Mouse (Mus musculus): ENCODE measurements around the gene Adar. TPM values are rescaled to one million over a fixed set of nuclear protein-coding genes. Genes with fewer than 3 reads are reported as not detected.

Gene Adar
- total RNA-seq (2021), result 10 to 100 TPM; 27.0 to 29.8 TPM
- polyA plus RNA-seq (2012; rRNA removed), result 21.2 and 22.3 TPM in 2 replicates
- long read RNA-seq, partial matches to known transcripts, result 4 of 9 reads
- long read RNA-seq, other reads (novel, unspliced or antisense), result 3 of 9 reads

DNA sequence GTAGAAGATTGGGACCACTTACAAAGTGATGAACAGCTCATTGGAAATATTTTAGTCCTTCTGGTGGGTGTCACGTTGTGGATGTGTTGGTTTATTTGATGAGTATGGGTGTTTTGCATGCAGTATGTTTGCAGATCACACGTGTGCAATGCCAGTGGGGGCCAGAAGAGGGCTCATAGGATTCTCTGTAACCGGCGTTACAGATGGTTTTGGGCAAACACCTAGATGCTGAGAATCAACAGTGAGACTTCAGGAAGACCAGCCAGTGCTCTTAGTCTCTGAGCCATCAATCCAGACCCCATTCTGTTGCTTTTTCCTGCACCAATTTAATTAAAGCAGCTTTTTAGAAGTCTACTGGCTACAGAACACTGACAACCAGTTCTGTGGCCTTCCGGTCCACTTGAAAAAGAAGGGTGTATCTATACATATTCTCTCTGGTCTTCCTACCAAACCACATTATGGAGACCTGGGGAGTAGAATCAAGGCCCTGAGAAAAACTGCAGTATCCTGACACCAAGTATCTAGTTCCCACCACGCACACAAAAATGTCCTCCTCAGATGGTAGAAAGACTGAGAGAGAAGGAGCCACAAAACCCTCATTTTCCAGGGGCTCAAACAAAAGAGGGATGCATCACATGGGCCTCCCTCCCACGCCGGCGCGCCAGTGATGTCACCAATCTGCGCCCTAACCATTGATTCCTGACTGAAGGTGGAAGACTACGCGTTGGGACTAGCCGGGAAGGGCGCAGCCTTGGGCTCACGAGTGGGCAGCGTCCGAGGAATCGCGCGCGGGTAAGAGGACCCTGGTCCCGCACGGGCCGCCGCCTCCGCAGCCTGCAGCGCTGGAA lies at the start of gene Adar:
Gene Adar, plus strand, starts transcription at position 664 of the 848 bp plus-strand sequence.
- peak; percentile 88 for DNase-seq

DNA sequence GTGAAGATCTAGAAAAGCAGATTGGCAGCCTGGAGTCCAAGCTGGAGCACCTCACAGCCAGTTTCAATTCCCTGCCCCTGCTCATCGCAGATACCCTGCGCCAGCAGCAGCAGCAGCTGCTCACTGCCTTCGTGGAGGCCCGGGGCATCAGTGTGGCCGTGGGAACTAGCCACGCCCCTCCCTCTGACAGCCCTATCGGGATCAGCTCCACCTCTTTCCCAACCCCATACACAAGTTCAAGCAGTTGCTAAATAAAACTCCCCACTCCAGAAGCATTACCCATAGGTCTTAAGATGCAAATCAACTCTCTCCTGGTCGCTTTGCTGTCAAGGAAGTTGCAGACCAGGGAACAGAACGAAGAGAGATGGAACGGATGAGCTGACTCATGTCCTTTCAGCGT lies 47.7 kb upstream of the Adar start:
- DNase-seq, result peak; percentile 8

DNA sequence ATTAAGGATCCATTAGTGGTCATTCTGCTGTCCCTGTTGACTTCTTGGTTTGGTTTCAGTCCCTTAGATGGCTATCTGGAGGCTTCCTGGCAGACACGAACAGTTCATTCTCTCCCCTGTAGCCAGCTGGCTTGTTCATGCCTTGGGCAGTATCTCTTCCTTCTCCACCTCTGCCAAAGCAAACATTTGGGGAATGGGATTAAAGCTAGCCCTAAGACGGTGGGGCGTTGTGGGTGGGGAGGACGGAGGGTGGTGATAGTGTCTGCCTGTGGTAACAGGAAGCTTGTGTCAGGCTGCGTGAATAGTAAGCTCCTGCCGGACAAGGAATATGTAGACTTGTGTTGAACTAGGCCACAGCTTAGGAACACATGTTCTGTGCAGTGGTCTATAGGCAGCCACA lies 43.5 kb upstream of the Adar start:
- DNase-seq, result no peak

DNA sequence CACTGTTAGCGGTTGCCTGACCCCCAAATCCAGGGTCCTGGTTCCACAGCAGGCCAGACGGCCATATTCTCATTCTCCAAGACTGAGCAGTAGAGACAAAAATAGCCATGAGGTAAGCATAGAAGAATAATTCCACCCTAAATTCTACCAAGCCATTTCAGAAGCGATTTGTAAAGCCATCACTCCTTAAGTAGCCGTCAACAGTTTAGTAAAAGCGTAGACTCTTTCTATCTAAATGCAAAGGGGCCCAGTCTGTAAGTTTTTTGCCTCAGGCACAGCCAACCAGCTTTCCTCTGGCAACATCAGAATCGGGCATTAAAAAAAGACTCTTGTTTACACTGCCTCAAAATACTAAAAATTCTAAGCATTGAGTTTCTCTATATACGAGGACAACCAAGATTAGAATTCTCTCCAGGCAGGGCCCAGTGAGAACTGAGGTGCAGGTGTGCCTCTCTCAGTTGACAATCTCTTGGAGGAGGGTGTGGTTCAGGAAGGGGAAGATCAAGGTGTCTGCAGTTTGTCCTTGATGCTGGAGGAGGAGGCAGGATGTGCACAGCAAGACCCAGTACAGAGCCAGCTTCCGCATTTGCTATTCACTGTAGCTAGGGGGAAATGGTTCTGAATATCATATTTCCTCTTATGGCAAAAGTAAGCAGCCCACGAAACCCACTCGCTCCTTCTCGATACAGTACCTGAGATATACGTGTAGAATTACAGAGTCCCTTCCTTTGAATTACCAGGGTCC lies 42.1 kb upstream of the Adar start:
- no peak for DNase-seq

DNA sequence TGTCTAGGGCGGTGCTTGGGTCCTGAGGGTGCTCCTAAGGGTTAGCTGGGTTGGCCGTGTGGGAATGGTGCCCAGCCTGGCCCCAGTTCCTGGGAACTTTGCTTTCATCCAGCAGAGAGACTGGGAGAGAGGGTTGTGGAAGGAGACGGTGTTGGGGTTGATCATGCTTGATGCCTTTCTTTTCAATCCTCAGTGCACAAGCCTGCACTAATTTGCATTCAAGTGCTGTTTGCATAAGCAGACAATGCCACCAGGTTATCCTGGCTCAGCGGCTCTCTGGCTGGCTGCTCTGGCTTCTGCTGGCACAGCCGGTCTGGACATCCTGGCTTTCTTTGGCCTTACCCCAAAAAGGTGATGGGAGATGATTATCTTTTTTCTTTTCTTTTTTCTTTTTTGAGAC lies 37.2 kb upstream of the Adar start:
- DNase-seq, result no peak

DNA sequence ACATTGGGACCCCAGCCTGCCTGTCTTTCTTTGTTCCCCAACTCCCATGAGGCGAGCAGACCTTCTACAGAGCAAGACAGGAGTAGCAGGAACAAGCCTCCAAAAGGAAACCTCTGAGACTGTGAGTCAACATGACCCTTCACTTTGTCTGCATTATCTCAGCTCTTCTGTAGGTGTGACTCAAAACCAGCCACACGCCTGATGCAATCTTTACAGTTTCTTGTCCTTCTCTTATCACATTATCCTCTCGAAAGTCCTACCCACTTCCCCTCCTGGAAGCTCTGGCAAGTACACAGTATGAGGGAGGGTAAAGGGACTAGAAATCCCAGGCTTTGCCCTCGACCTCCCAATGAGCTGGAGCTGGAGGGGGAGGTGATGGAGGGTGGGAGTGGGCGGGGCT lies 28.8 kb upstream of the Adar start:
- DNase-seq, result no peak

DNA sequence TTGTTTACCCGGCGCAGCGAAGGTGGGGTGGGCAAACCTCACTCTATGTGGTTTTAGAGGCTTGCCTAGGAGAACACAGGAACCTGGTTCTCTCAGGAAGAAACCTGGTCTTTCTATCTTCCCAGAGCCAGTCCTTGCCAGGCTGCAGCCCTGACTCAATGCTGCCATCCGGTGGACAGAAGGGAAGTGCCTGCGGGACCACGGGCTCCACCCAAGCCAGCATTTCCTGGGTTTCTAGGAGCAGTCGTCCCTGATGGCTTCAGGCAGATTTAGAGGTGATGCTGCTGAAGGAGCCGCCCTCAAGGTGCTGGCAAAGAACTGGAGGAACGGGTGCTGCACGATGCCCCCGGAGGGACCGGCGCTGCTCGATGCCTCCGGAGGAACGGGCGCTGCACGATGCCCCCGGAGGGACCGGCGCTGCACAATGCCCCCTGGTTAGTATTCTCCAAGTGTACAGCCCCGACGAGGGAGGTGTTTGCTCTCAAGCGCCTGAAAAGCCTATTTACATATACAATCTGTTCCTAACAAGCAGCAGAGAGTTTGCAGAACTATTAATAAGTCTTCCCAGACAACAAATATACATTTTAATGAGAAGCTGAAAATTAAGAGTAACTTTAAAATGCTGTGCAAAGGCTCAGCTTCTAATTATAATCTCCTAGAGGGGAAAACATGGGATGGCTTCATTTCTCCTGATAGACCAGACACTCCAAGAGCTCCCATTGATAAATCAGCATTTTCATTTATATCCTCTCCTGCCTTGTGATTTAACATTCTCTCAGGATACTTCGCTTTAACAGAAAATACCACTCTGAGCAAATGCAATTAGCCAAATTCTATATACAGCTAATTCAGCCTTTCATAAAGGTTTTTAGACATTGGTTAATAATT lies 25.9 kb upstream of the Adar start:
- peak; percentile 82 for DNase-seq

DNA sequence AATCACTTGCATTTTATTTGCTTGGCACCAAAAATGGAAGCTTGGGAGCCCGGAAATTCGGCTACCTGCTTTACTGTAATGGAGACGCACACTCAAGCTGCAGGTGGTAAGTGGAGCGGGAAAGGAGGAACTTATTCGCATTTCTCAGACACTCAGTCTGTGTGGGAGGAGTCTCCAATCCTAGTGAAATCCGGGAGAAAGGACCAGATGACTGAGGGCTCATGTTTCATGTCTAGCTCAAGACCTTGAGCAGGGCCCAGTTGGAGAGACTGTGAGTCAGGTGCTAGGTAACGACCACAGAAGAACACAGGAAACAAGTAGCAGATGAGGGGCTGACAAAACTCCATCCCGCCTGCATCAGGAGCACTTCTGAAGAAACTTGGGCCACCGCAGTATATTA lies 23.0 kb upstream of the Adar start:
- DNase-seq, result no peak

DNA sequence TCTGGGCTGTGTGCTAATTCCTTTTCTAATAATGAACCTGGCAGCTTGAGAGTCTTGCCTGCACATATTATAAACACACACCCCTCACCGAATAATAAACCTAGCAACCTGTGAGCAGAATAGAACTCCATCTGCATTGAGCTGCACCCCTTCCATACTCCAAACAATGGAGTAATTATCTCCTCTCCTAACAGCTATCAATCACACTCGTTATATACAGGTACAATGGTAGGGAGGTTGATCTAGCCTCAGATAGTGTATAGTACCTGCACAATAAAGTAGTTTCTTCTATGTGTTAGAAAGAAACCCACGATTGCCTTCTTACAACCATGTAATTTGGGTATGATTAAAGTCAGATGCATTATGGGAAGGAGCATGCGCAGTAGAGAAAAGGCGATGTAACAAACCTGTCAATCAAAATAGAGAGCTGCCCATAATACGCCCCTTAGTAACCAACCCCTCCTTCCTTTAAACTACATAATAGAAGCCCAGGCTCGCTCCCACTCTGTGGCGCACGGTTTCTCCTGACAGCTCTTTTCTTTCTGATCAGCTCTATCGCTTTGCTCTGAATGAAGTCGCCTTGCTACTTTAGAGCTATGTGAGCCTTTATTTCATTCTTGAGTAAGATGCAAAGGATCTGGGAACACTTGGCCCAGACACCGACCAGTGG lies 18.5 kb upstream of the Adar start:
- no peak for DNase-seq

DNA sequence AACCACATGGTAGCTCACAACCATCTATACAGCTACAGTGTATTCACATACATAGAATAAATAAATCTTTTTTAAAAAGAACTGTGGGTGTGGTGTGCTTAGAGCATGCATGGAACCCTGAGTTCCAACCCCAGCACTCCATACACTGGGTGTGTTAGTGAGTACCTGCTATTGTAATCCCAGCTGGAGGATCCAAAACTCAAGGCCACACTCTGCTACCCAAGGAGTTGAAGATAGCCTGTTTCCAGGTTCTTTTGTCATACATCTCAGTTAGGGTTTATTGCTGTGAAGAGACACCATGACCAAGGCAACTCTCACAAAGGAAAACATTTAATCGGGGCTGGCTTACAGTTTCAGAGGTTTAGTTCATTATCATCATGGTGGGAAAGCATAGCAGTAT lies 15.9 kb upstream of the Adar start:
- no peak for DNase-seq

DNA sequence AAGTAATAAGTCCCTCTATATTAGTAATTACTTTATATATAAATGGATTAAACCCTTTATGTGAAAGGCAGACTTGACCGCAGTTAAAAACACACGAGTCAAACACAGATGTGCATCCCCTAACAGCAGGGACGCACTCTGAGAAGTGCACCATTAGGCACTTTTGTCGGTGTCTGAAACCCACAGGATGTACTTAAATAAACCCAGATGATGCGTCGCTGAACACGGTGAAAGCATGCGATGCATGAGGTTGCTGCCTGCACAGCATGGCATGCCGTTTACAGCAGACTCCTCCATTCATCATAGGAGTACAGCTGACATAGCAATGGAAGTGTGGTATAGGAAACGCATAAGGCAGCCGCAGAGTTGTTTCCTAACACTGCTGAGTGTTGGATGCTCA lies 14.4 kb upstream of the Adar start:
- DNase-seq, result no peak

DNA sequence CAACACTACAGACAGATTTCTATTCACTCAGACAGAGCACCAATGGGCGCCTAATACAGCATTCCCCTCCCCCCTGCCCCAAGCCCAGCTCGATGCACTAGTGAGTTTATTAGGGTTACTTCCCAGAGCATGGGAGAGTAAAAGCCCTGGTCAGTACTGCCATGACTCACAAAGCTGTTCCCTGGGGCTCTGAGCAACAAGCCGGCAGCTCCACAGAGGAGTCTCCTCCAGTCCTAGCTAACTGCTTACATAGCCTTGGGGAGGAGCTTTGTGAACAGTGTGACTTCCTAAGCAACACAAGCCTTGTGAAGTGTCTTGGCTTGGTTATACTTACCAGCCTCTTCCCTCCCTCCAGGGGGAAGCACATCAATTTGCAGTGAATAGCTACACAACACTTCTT lies 11.2 kb upstream of the Adar start:
- DNase-seq, result no peak

DNA sequence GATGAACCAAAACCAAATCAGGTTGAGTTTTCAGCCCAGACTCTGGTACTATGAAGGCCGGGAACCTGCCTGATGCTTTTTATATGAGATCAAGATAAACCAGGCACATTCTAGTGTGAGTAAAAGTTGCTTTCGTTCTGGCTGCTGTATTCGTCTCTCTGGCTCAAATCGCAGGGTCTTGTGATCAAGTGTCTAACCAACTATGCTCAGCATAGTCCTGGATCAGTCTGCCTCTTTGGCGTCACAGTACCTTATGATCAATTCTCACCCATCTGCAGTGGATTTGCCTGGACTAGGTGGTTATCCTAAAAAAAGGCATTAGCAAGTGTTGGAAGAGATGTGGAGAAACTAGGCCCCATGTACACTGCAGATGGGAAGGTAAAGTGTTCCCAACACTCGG lies 10.8 kb upstream of the Adar start:
- DNase-seq, result no peak

DNA sequence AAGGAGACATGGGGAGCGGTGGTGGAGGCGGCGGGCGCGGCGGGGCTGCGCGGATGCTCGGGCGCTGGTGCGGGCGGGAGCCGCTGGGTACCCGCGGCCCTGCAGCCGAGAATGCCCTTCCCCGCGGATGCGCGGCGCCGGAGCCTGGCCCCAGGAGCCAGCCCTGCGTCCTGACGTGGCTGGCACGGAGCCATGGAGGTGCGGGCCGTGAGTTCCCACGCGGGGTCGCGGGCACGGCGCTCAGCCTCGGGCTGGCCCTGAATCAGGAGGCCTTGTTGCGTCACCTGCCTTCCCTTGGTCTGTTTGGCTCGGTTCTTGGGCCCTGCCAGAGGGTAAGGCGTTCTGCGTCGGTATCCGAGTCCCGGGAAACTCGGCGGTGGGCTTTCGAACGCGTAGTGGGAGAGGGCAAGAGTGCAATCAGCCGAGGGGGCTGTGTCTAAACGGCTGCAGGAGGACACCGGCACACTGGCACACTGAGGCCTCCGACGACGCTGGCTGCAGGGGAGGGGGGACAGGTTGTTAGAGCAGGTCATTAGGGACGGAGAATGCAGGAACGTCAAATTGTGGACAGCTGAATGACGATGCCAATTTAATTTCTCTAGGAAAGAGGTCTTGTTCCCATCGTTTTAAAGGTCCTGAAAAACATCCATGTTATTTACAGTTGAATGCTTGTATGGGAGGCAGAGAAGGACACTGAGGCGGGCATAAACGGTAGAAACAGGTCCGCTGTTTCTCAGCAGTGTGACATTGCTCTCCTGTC lies 565 bp downstream of the Adar start:
- peak; percentile 74 for DNase-seq

DNA sequence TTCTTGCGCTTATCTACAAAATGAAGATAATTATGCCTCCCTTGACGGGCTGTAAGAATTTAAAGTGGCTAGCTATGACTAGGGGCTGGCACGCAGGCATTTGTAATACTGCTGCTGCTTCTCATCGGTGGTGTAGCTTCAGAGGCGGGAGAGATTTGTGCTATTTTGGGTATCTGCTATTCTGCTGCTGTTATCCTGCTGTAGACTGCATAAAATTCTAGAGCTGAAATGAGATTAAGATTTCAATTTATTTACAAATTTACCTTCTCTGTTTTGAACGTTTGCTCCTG lies 1.1 kb downstream of the Adar start:
- no peak for DNase-seq

DNA sequence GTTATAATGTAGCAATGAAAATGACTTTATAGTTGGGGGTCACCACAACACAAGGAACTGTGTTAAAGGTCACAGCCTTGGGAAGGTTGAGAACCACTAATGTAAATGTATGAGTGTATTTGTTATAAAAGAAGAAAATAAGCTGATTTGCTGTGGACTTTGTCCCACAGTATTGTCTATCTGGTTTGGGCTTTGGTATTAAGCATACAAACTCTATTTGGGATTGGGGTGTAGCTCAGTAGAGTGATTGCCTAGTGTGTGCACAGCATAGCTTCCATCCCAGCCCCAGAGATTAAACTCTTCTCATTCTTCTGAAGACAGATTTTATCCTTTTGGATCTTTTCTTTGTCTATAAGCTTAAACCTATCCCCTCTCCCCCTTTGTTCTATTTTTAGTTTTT lies 7.2 kb downstream of the Adar start:
- no peak for DNase-seq

DNA sequence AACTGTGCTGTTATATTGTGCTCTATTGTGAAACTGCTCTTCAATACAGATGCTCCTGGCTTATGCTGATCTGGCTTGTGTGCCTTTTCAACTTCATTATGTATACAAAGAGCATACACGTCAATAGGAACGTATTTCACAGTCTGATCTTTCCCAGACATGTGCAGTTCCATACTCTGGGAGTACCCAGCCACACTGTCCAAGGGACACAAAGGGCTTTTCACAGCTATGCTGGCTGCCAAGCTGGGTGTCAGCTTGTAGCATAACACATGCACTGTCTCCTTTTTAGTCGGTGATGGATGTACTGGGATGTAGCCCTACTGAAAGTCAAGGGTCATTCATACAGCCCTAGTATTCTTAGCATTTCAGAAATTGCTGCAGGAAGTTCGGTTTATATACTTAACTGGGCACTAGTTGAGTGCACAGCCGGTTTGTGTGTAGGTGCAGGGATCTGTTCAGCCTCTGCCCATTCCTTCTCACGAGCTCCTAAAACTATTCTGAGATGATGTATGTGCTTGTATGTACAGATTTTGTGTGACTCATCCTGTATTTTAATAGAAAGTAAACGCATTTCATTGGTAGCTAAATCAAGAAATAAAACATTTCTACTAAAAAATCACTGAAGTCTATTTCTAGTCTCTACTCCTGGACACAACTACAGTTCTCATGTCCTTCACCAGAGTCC lies 8.7 kb downstream of the Adar start:
- DNase-seq, result no peak

DNA sequence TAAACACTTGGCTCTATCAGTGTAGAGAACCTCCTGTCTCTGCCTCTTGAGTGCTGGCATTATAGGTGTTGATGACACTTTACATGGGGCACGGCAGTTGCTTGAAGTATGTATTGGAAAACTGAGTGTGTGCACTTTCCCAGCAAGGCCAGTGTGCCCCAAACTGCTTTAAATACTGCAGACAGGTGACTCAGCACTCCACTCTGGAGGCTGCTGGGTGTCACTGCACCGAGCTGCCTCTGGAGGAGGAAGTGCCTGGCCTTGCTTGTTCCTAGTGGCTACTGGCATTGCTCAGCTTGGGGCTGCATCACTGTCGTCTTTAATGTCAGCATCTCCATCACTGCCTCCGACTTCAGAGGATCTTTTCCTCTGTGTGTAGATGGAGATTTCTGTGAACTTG lies 12.2 kb downstream of the Adar start:
- DNase-seq, result peak; percentile 84

DNA sequence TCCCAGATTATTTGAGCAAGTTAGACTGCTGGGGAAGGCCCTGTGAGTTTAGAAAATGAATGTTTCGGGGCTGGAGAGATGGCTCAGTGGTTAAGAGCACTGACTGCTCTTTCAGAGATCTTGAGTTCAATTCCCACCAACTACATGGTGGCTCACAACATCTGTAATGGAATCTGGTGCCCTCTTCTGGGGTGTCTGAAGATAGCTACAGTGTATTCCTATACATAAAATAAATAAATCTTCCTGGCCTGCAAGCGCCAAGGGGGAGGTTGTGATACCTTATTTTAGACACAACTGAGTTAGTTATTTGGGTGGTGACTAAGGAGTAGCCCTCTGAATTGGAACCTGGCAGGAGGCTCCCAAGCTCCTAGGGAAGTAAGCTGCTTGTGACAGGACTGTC lies 14.0 kb downstream of the Adar start:
- no peak for DNase-seq
